Mouse (Mus musculus): ENCODE data around the gene Tars2.

- no peak for TF ChIP-seq MAZ (IDR thresholded peaks at IDR 0.05; ENCODE audit: low read depth, low read length)
- no peak for TF ChIP-seq POLR2A (IDR thresholded peaks at IDR 0.05; ENCODE audit: low read depth, low read length)
- no peak for TF ChIP-seq MEF2A (IDR thresholded peaks at IDR 0.05; ENCODE audit: borderline replicate concordance, low read depth, low read length)
- TF ChIP-seq CTCF (conservative IDR thresholded peaks at IDR 0.05 in 1 of 2, IDR thresholded peaks at IDR 0.05 in 1 of 2; ENCODE audit: low read depth in 2 of 2, low read length in 2 of 2): peak in 1 of 2 experiments; percentile 16; a peak in 1 of 4 replicates
- no peak for TF ChIP-seq BHLHE40 (IDR thresholded peaks at IDR 0.05; ENCODE audit: low read depth, low read length)
- TF ChIP-seq ZMIZ1 (IDR thresholded peaks at IDR 0.05; ENCODE audit: low read depth, low read length): no peak
- TF ChIP-seq POLR2AphosphoS2 (IDR thresholded peaks at IDR 0.05; ENCODE audit: low read depth, low read length): no peak
- TF ChIP-seq JUND (conservative IDR thresholded peaks at IDR 0.05; ENCODE audit: low read depth, low read length): no peak
These were observed 3.0 kb upstream of the Tars2 start for GRCm38 (mm10) chr3:95762961-95763360.

All from CH12.LX (cell line).